Mouse (Mus musculus): ENCODE results near the gene Gfm2.
"Not testable (repeated sequence)": the region's sequence is repeated elsewhere in the genome, so short reads cannot be mapped to it uniquely, and the experiment has no call there.

Gene Gfm2

GRCm38 (mm10) chr13:97137466-97138400 lies at the start of gene Gfm2, which contains the start of gene Nsa2:
TSS of gene Gfm2 (plus strand) at chr13:97137937.
TSS of gene Nsa2 (minus strand) at chr13:97137937.
- DNase-seq (ENCODE audit: low spot score): peak; percentile 97

GRCm38 (mm10) chr13:97088183-97088582 lies 49.6 kb upstream of the Gfm2 start:
- DNase-seq (ENCODE audit: low spot score): peak; percentile 89

DNA sequence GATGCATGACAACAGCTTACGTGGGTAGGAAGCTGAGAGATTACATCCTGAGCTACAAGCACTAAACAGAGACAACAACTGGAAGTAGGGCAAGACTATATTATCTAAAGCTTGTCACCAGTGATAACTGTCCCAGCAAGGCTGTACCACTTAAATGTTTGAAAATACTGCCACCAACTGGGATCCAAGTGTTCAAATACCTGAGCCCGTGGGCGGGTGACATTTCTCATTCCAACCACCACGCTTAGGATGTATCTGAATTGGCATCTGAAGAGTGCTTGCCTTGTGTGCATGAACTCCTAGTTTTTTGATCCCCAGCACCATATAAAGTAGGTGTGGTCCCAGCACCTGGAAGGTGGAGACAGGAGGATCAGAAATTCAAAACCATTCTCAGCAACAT lies 42.0 kb upstream of the Gfm2 start:
- DNase-seq (ENCODE audit: low spot score): no peak

DNA sequence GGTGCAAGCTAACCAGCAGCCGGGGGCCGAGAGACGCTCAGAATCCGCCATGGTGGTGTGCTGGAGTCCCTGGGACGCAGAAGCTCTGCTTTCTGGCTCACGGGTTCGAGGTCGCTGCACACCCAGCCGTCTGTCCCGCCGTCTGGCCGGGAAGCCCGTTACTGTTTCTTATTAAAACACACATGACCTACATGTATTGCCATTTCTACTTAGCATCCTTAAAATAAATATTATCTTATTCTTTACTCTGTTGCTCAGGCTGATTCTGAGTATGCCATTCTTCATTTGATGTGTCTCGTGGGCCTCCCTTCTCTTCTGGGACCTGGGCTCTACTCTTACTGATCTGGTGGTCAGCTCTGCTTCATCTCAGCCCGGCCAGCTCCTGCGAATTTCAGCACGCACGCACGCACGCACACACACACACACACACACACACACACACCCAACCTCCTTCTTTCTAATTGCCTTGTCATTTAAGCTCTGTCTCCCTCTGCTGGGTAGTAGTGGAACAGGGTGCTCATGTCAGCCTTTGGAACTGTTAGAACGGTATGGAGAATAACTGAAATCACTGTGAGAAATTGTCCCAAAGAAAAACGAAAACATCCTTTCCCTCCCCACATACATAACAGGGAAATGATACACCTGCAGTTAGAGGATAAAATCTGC lies 38.4 kb upstream of the Gfm2 start, which contains the start of gene Gm6169:
Gene Gm6169 (minus strand): TSS at position 51 of the 666 bp plus-strand sequence.
- peak; percentile 80 for DNase-seq (ENCODE audit: low spot score)

- no peak for DNase-seq (ENCODE audit: low spot score)
Observed at GRCm38 (mm10) chr13:97104996-97105395, 32.7 kb upstream of the Gfm2 start.

GRCm38 (mm10) chr13:97107721-97108120 lies 30.0 kb upstream of the Gfm2 start:
- not testable (repeated sequence) for DNase-seq (ENCODE audit: low spot score)

- DNase-seq (ENCODE audit: low spot score): no peak
Observed at GRCm38 (mm10) chr13:97109046-97109445, 28.7 kb upstream of the Gfm2 start.

GRCm38 (mm10) chr13:97121341-97121740 lies 16.4 kb upstream of the Gfm2 start:
- no peak for DNase-seq (ENCODE audit: low spot score)

- DNase-seq (ENCODE audit: low spot score): not testable (repeated sequence)
Observed at GRCm38 (mm10) chr13:97129654-97130053, 8.1 kb upstream of the Gfm2 start.

GRCm38 (mm10) chr13:97130413-97130812 lies 7.3 kb upstream of the Gfm2 start:
- not testable (repeated sequence) for DNase-seq (ENCODE audit: low spot score)

GRCm38 (mm10) chr13:97138404-97138931 lies 731 bp downstream of the Gfm2 start:
- DNase-seq (ENCODE audit: low spot score): not testable (repeated sequence)

DNA sequence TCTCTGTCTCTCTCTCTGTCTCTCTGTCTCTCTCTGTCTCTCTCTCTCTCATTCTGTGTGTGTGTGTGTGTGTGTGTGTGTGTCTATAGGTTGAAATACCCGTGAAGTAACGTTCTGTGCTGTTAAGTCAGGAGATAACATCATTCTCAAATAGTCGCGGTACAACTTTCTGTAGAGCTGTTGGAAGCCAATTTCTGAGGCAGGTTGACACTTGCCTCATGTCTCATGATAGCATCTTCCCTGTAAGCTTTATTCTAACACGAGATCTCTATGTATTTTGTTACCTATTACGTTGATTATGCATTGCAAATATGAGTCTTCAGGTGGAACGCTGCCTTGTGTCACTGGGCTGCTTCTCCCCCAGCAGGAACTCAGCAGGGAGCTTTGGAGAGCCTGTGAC lies 4.6 kb downstream of the Gfm2 start:
- no peak for DNase-seq (ENCODE audit: low spot score)

- DNase-seq (ENCODE audit: low spot score): peak; percentile 84
Observed at GRCm38 (mm10) chr13:97145834-97146233, 8.1 kb downstream of the Gfm2 start.

DNA sequence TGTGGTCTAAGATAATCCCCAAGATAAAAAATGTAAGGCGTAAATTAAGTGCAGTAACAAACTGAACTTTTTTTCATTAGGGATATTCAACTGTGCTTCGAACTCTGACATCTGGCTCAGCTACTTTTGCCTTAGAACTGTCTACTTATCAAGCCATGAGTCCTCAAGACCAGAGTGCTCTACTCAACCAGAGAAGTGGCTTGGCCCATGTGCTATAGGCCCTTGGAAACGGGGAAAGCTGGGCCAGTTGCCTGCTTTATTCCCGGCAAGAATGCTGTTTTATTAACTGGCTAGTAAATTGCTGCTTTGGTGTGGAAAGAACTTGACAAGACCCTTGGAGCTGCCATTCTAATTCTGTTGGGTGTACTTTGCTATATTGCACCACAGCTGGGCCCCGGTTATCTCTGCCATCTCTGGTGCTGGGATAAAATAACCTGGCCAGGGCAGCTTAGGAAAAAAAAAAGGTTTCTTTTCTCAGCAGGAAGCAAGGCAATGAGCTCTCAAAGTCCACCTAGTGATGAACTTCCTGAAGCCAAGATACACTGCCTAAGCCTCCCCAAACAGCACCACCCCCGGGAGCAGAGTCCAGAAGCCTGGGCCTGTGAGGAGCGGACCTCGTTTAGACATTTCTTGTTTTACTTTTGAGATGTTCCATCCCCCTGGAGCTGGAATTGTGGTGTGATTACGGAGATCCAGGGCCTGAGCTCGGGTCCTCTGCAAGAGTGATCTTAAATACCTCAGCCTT lies 38.0 kb downstream of the Gfm2 start:
- DNase-seq (ENCODE audit: low spot score): no peak

DNA sequence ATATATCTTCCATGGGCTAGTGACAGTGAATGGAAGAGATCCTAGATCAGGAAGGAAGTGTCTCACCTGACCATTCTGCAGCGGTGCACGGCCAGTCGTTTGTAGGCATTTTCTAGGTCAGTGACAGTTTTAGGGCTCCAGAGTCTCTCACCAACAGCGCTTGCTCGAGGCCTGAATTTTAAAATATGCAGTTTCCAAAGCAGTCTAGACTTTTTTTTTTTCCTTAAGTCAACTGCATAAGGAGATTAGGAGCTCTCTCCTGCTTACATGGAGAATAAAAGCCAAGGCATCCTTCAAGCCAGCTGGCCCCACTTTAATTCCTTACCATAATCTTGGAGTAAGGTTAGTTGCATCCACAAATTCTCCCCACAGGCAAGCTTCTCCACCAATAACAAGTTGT lies 39.0 kb downstream of the Gfm2 start:
- no peak for DNase-seq (ENCODE audit: low spot score)

GRCm38 (mm10) chr13:97178943-97179342 lies 41.2 kb downstream of the Gfm2 start:
- DNase-seq (ENCODE audit: low spot score): no peak

GRCm38 (mm10) chr13:97180113-97180828 lies 42.5 kb downstream of the Gfm2 start:
- DNase-seq (ENCODE audit: low spot score): no peak

GRCm38 (mm10) chr13:97182821-97183220 lies 45.1 kb downstream of the Gfm2 start:
- no peak for DNase-seq (ENCODE audit: low spot score)

GRCm38 (mm10) chr13:97184168-97184567 lies 46.4 kb downstream of the Gfm2 start:
- DNase-seq (ENCODE audit: low spot score): no peak

GRCm38 (mm10) chr13:97184656-97185055 lies 46.9 kb downstream of the Gfm2 start:
- DNase-seq (ENCODE audit: low spot score): no peak

GRCm38 (mm10) chr13:97186346-97186745 lies 48.6 kb downstream of the Gfm2 start:
- no peak for DNase-seq (ENCODE audit: low spot score)
